Mouse (Mus musculus) frontal cortex, adult 2 months (tissue): ENCODE results near the gene Slc22a3. TPM values are rescaled to one million over a fixed set of nuclear protein-coding genes. Genes with fewer than 3 reads are reported as not detected.

Experiments
- DNase-seq, 2 experiments: peaks; one replicate each; pipeline ENCODE4 v3.0.0; 2022; ENCODE audit warnings: low spot score in 1 of 2; ENCODE audit errors: extremely low spot score in 1 of 2
- polyA plus RNA-seq: library from polyadenylated mRNA; depleted of rRNA; stranded (reverse); fragments of >200 nt; gene quantifications from 2 replicates; pipeline ENCODE4 v1.2.3, GENCODE M21; 2012

Slc22a3 gene
- polyA plus RNA-seq, 1 experiment: 1.9 TPM

DNA sequence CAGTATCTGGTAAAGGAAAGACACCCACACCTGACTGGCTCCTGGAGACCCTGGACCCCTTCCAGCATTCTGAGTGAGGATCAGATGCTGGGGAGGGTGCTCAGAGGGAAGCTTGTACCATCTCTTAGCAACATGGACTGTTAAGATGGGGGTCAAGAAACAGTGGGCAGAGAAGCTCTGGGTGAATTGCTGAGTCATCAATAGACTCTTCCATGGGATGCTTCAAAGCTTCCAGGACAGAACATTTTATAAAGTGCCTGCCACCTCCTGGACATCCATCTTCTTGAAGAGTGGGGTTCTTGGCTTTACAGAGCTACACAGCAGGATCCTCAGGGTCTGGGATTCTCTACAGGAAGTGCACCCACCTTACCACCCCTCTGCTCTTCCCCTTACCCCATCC, 35.0 kb downstream of the Slc22a3 start:
- DNase-seq: no peak

DNA sequence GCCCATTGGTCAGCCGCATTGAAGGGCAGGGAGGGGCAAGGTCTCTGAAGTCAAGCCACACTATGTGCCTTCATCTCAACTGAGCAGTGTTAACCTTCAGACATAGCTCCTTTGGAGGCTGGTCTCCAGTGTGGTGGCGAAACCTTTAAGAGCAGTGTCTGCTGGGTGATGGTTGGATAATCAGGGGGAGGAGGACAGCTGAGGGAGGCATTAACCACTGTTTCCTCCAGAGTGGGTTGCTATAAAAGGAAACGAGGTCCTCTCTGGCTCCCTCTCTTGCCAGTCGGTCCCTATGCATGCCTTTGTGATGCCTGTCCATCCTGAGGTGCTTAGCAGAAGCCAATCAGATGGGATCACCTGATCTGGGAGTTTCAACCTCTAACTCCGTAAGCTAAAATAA, 38.8 kb downstream of the Slc22a3 start:
- DNase-seq: no peak

DNA sequence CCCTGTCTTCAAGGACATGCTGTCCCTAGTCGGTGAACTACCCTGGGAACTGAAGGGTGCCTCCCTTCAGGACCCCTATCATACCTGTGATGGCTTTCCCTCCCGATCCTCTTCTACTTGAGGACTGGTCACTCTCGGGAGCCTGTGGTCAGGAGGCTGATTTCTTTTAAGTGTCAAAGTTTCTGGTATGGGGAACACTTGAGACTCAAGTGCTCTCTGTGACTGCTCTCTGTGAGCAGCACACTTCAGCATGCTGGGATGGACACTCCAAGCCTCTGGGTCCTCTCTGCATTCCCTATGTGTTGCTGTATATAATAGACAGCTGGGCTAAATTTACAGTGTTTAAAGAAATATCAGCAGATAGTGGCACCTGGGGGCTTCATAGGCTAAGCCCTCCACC, 39.9 kb downstream of the Slc22a3 start:
- DNase-seq: no peak

DNA sequence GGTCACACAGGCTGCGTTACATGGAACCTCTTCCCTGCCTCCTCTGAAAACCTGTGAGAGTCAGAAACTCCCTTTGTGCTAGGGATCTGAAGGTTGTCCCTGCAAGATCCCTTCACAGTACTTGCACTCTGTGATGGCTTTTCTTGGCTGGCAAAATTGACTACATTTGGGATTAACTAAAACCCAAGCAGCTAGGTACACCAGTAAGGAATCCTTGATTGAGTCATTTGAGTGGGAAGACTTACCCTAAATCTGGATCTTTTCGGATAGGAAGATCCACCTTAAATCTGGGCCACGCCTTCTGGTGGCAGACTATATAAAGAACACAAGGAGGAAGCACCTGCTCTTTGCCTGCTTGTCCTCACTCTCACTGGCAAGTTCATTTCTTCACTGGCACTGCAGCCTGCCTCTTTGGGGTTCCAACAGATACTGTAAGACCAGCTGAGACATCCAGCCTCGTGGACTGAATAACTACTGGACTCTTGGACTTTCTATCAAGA, 41.0 kb downstream of the Slc22a3 start:
- DNase-seq: peak in 1 of 2 experiments; percentile 32

DNA sequence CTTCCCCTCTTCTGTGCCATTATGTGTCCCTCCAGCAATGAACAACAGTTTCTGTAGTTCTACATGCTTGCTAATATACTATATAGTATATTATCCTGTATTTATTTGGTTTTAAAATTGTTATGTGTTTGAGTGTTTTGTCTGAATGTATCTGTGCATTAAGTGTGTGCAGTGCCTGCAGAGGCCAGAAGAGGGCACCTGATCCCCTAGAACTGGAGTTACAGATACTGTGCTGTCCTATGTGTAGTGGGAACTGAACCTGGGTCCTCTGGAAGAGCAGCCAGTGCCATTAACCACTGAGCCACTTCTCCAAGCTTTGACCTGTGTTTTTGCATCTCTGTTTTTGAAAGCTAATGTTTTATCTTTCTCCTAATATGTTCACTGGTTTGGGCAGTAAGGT, 46.3 kb downstream of the Slc22a3 start:
- DNase-seq: no peak

DNA sequence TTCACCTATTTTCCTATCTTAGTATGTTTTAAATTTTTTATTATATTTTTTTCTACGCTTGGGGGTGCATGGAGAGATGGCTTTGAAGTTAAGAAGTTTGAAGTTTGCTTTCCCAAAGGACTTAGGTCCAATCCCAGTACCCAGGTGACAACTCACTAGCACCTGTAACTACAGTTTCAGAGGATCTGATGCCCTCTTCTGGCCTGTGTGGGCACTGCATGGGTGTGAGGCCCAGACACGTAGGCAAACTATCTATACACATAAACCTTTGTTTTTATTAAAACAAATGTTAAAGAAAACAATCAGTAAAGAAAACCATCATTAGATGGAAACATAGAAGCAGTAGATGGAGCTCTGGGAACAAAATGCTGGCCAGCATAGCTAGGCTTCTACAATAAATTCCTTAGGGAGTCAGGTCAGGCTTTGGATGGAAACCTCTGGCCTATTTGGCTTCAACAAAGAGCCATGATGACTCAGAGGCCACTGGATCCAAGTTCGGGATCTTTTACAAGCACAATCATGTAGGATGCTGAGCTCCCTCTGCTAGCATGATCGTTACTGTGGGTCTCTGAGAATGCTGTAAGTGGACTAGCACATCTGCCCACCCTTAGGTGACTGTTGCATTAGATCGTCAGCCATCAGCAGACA, 52.2 kb downstream of the Slc22a3 start:
- DNase-seq: peak in 1 of 2 experiments; percentile 31

DNA sequence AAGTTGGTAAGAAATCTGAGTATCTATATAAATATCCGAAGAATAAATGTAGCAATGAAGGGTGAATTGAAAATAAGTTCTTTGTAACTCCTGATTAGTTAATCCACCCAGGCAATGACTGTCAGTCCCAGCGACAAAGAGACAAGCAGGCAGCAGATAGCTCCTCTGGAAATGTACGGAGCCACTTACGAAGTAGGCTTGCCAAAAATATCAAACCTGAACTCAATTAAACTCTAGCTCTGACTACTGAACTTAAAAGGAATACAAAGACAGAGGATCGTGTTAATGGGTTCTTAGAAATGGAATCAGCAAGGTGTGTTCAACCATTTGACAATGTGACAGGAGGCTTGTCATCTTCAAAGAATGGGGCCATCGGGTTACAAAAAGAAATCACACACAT, 53.8 kb downstream of the Slc22a3 start:
- DNase-seq: no peak

DNA sequence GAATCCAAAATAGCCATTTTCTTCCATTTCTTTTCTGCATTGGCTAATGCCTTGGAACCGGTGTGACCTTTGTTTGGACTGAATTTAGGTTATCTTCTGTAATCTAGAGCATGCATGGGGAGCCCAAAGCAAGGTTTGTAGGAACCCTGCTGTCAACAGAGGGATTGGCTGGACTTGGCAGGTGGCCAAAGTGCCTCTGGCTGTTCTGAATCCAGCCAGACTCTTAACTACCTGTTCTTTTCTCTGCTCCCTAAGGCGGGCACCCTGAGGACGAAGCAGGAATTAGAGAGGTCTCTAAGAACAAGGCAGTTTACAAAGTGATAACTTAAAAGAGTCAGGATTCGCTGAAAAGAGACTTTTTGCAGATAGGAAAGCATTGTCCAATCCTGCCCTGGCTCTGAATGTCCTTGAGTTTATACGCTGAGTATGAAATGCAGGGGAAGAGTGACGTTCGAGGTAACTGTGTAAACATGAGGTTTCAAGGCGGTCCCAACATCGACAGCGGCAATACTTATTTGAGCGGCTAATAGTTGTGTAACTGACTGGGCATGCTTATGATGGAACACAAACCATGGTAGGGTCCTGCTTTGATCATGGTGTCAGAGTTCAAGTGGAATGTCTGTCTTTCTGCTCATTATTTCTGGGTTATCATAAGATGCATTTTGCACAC, 54.5 kb downstream of the Slc22a3 start:
- DNase-seq: no peak

DNA sequence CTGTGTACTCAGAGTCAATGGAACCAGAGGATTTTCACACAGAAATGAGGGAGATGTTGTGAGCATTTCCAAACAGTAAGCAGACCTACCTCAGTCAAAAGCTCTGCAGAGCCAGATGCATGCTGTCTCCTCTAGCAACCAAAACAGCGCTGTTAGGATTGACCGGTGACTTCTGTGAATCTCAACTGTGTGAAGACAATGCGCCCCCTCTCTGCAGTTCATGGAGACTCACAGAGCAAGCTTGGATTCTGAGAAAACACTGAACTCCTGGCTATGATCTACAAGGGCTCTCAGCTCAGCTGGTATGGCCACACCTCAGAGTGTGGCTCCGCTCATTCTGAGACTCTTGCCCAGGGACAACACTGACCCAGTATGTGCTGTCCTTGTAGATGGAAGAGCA, 56.3 kb downstream of the Slc22a3 start:
- DNase-seq: no peak

DNA sequence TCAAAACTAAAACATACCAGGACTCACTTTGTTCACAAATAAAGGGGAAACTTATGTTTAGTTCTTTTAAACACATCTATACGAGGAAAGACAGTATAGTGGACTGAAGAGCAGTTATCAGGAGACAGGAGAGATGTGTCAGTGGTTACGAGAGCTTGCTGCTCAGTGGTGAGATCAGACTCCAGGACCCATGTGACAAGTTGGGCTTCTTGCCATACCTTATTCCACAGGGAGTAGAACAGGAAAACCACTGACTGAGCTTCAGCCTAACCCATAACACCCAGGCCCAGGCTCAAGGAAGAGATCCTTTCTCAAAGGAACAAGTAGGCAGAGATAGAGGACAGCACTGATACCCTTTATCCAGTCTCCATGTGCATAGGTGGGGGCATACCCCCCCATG, 62.9 kb downstream of the Slc22a3 start:
- DNase-seq: no peak

DNA sequence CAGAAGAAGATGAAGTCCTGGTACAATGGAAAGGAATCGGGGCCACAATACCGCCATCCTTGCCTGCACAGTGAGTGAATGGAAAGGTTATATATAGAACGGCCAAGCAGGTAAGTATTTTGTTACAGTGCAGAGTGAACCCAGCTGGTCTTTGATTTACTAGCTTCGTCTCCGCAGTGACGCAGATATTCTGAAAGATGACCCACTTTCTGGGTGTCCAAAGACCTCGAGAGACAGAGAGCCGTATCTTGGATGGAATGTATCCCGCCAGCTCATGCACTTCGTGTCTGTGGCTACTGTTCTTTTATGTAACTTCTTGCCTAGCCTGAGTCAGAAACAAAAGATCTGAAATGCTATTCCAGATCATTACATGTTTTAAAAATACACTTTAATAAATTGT, 69.7 kb downstream of the Slc22a3 start:
- DNase-seq: no peak

DNA sequence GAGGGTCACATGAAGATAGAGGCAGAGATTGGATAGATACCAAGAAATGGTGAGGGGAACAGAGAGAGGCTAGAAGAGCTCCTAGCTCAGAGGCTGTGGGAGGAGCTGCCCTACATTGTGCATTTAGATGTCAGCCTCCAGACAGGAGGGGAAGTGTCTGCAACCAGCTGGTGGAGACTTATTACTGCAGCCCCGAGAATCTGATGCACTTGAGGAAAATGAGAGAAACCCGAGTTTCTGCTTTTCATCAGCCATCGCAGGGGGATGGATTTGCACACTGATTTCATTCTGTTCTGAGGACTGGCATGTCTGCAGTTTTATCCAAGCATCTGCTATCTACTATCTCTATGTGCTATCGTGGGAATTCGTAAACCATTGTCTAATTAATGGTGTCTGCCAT, 75.8 kb downstream of the Slc22a3 start:
- peak; percentile 35 to 61 for DNase-seq

DNA sequence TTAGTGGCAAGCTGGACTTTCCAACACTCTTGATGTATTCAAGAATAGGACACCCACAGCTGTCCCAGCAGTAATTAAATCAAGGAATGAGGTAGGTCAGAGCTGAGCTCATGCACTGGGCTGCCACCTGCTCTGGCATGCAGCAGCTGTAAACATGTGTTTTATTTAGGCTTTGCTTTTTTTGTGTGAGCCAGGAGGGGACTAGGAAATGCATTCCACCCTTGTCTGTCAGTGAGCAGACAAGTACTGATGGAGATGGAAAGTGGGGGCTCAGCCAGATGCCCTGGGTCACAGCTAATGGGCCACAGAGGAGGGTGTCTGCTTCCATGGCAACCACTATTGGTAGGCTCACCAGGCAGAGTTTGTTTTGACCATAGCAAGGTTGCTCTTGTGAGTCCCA, 79.1 kb downstream of the Slc22a3 start:
- no peak for DNase-seq

DNA sequence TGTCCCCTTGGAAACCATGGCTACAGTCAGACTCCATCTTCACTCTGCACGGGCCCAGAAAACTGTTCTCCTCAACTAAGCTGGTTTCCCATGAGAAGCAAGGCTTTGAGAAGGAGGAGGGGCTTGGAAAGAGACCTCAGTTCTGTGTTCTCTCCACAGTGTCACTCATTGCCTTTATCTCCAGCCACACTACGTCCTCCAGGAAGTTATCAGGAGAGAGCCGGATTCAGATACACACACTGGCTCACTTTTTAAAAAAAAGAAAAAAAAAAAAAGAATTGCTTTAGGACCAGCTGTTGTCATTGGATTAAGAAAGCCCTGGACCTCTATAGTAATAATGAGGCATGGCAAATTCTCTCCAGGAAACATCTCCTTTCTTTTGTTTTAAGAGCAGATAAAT, 80.3 kb downstream of the Slc22a3 start:
- DNase-seq: no peak

DNA sequence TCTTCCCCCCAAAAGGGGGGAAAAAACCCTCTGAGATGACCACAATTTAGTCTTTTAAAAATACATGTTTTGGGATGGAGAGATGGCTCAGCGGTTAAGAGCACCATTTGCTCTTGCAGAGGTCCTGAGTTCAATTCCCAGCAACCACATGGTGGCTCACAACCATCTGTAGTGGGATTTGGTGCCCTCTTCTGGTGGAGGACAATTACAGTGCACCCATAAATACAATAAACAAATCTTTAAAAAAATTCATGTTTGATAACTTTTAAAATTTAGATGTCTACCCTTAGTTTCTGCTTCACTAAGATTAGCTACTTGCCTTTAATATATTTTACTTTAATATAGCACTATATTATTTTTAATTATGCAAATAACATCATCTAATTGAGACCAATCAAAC, 85.4 kb downstream of the Slc22a3 start:
- no peak for DNase-seq

DNA sequence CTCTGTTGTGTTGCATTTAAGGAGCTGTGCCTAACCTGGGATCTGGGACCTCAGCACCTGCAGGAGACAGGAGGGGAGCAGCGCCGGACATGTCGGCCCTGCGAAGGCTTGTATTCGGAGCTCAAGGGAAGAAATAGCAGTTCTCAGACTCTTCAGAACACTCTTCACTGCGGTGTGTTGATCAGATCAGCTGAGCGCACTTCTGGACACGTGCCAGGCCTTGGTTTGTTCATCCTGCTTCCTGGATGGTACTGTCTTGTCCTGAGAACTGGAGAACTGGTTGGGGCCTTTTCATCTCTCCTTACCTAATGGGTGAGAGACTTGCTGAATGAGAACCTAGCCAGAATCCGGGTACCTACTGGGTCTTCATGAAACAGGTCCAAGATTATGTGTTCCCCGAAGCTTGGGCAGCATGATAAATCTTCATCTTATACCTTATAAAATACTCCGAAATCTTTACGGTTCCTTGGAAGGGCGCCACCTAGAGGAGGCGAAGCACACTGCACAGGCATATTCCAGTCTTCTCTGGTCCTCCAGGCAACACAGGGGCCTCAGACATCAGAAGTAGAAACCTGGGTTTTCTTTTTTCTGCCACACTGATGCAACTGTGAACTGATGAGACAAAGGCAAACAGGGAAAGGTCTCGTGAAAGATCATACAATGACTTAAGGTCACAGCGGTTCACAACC, 86.5 kb downstream of the Slc22a3 start:
- DNase-seq: peak in 1 of 2 experiments; percentile 40

DNA sequence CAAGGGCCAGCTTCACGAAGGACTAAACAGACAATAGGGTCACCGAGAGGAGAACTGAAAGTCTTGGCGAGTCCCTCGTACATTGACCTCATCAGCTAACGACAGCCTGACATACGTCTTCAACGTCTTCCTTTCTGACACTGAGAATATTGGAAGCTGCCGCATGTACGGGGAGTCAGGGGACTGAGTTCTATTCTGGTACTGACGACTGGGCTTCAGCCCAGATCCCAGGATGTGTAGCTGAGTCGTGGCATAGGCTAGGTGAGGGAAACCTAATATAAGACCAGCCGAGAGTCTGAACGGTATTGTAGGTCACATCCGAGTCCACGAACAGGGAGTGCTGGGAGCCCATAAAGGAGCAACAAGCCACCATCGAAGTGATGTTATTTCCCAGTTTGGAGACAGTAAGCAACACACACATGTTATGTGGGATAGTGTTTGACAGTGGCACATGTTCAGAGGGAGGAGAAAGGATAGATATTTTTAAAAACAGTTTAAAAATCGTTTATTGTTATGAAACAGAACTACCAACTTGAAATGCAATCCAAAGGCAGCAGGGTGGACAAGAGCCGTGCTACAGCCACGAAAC, 87.9 kb downstream of the Slc22a3 start:
- peak in 1 of 2 experiments; percentile 25 for DNase-seq

DNA sequence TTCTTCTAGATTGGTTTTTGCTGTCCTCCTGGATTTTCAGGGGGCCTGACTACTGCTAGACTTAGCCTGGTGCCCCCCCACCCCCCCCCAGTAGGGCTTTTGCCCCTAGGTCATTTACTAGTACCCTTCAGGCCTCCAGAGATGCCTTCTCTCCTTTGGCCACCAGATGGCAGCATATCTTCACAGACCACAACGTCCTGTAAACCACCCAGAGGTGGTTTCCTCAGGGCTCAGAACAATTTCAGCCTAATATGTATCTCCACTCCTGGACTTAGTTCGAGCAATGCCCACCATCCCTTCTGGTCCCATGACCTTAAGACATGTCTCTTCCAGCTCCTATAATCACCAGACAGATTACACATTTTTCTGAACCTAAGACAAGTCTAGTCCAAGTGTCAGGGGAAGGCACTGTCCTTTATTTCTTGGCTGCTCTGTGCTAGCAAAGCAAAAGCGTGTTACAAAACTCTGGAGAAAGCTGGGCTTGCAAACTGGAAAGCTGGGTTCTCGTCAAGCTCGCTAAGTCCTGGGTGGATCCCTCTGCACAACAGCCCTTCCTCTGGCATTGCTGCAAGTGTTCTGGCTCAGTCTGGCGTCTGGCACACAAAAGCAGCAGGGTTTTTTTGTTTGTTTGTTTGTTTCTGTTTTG, 91.1 kb downstream of the Slc22a3 start:
- DNase-seq: peak; percentile 30 to 92

DNA sequence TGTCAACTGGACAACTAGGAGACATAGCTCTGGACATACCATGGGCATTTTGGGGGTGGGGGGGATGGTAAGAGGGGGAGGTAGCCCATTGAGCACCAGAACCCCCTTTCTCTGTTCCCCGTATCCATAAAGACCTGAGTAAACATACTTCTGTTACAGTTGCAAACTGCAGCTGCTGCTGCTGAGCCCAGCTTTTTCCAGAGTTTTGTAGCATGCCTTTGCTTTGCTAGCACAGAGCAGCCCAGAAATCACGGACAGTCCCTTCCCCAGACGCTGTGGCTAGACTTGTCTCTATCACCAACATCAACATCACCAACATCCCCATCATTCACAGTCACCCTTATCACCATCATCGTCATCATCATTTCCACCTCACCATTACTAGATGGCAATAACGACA, 91.8 kb downstream of the Slc22a3 start:
- DNase-seq: no peak

DNA sequence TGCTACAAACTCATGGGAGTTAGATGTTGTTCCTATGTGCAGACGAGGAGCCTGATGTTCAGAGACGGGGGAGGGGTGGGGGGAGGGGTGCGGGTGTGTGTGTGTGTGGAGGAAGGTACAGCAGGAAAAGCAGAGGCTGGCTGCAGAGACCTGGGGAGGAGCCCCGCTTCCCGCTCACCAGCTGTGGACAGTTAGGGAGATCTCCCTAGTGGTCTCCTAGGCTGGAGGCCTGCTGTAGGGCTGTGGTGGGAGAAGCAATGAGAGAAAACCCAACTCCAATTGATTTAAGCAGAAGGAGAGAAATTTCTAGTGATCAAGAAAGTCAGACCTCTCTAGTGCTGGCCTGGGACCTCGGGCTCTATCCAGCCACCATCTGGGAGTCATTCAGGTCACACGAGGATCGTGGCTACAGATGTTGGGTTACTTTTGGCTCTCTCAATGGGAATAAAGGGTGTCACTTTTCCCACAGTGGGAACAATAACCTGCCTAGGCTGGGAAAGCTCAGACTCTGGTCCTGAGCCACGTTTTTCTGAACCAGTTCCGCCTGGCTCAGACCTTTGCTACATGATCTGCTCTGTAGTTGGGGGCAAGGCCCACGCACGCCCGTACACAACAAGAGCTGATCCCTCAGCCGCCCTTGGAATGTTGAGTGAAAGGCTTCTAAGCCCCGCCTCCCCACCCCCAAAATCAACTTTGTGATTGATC, 92.3 kb downstream of the Slc22a3 start:
- DNase-seq: no peak
